Mouse (Mus musculus) cerebellum, adult 18-20 months (tissue): ENCODE measurements at regions not wholly inside any gene's neighbourhood (a gene's known extent, or its start where the extent isn't known, plus 50 kb on each side); places are given as distances from the start of the nearest gene placed in this dataset.
"Not testable (repeated sequence)": the region's sequence is repeated elsewhere in the genome, so short reads cannot be mapped to it uniquely, and the experiment has no call there.

Experiments used
- DNase-seq, 2 experiments: peaks; one replicate each; pipeline ENCODE4 v3.0.0; 2021

DNA sequence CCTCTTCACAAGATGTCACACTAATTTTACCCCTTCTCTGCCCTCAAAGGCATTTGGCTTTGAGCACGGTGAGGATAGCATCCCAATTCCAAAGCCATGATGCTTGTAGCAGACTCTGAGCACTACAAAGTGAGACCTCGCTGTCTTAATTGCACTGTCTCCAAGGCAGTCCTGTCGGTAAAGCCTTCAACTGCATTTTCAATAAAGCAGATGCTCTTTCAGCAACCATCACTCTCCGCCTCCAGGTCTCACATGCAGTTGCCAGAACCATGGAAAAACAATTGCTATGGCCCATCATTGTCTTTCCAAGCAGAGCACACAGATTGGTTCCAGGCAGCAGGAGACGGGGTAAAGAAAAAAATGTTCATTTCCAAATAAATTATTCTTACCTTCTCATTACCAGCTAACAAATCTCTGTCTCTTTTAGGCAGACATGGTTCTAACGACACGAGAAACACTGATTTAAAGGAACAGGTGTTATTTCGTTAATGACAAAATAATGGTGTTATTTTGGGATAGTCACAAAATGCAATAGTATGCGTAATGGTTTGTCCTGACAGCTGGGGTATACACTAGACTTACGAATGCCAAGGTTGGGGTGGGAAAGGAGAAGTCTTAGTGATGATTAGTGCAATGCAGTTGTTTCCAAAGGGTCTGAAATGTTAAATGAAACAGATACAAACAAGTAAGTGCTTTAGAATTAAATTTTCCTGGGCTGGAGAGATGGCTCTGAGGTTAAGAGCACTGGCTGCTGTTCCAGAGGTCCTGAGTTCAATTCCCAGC, 175.2 kb downstream of the Enc1 start:
- no peak for DNase-seq

- DNase-seq: no peak
Measured at GRCm38 (mm10) chr13:97415381-97415780, 174.5 kb downstream of the Enc1 start.

- DNase-seq: no peak
Measured at GRCm38 (mm10) chr13:97412151-97412550, 171.2 kb downstream of the Enc1 start.

GRCm38 (mm10) chr13:97410550-97411201, 169.8 kb downstream of the Enc1 start:
- no peak for DNase-seq

DNA sequence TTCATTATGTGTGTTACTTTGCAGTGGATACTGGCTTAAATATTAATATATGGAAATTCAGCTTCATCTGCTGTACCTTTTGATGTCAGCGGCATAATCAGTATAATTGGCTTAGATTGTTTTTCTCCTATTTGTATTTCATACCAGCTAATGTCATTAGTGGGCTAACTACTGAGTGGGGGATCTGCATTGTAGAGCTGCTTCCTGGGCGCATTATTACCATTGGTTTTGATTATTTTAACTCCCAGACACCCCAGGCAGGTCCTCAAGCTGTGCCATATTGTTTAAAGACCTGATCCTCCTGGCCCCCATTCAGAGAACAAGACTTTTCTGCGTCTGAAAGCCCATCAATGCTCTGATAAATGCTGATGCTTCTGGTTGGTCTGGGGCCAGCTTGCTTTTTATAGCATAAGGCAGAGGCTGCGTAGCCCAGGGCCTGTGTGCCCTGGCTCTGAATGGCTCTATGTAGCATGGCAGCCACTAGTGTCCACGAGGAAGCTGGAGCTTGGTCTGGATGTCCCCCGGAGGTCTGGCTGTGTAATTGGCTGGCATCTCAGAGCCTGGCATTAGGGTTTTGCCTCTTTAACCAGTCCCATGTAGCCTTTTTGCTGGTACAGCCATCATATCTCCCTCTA, 169.1 kb downstream of the Enc1 start:
- DNase-seq: no peak

- DNase-seq: no peak
Measured at GRCm38 (mm10) chr13:97409291-97409780, 168.4 kb downstream of the Enc1 start.

DNA sequence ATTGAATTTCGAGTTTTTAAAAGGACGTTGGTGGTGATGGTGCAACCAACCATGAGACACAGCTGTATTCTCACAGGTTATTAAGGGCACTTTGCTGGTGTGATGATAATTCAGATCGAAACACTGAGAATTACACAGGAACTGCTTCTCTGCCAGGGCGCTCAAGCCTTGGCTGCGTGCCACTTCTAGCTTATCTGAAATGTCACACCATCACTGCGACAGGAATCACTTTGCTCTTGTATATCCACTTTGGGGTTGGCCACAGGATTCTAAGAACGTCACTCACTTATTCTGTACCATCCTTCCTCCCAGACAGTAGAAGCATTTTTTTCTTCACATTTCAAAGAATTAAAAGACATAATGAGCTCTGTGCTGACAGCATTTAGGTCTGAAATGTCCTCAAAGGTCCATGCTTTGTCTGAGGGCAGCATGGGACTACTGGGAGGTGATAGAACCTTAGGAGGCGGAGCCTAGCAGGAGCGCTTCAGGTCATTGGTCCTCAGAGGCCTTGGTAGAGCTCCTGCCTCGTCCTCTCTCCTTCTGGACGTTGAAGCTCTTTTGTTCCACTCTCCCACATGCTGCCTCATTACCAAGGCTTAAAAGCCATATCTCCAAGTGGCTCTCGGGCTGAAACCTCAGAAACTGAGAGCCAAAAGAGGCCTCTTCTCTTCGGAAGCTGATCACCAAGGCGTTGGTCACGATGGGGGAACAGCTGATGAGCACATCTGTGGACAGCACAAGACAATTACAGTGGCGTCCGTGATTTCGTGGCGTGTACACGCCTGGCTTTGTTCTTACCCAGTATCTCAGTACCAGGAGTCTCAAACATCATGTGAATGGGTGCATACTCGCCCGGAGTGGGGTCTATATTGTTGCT, 167.7 kb downstream of the Enc1 start:
- peak in 1 of 2 experiments; percentile 6 for DNase-seq

DNA sequence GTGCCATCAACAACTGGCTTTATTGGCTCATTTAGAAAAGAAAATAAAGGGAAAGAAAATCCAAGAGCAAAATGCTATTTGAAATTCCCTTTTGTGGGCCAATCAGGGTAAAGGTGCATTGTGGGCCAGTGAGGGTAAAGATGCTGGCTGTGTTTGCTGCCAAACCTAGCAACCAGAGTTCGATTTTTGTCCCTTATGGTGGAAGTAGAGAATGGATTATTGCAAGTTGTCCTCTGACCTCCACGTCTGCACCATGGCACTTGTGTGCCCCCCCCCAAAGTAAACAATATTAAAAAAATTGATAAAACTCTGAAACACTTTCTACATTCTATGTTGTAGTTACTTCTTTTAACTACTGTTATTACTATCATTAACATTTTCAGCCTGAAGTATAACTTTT, 166.9 kb downstream of the Enc1 start:
- DNase-seq: no peak

- DNase-seq: no peak
Measured at GRCm38 (mm10) chr13:97406678-97407077, 165.8 kb downstream of the Enc1 start.

DNA sequence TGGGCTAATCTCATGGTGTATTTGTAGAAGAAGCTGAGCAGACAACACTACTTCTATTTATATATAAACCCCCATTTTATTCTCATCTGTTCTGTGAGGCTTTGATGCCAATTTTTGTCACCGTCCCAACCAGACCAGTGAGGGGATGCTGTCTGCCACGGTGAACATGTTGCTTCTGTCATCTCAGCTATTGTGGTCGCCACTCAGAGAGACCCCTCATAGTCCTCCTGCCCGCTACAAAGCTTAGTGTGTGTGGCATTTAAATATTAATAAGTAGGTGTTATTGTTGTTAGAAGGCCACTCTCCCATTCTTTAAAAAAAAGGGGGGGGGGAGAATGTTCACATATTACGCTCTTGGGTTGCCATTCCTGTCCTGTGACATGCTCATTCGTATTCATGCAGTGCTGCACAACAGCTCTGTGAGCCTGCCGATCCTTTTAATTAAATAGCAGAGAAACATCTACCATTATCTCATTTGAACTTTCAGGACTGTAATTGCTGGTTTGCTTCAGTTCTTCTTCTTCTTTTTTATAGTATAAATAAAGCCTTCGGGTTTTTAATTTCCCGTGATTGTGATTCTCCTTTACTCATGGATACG, 161.4 kb downstream of the Enc1 start:
- DNase-seq: no peak

GRCm38 (mm10) chr13:97401620-97402019, 160.7 kb downstream of the Enc1 start:
- no peak for DNase-seq

GRCm38 (mm10) chr13:97398041-97398440, 157.1 kb downstream of the Enc1 start:
- DNase-seq: no peak

- no peak for DNase-seq
Measured at GRCm38 (mm10) chr13:97396899-97397640, 156.2 kb downstream of the Enc1 start.

GRCm38 (mm10) chr13:97396286-97396685, 155.4 kb downstream of the Enc1 start:
- not testable (repeated sequence) for DNase-seq

GRCm38 (mm10) chr13:97394756-97395454, 154.0 kb downstream of the Enc1 start:
- DNase-seq: no peak

DNA sequence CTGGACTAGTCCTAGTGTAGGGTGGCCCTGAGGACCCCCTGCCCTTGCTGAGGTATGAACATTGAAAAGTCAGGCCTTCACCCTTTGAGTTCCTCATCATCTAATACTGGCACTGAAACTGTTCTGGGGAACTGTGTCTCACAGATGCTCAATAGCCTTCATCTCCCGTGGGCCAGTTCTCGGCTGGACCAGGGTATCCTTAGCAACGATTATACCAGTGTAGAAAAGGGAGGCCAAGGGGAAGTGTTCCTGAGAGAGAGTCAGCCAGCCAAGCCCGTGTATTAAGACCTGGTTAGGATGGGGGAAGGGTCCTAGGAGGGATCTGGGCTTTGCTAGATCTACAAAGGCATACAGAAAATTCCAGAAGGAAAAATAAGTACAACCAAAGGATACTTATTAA, 153.2 kb downstream of the Enc1 start:
- DNase-seq: no peak

DNA sequence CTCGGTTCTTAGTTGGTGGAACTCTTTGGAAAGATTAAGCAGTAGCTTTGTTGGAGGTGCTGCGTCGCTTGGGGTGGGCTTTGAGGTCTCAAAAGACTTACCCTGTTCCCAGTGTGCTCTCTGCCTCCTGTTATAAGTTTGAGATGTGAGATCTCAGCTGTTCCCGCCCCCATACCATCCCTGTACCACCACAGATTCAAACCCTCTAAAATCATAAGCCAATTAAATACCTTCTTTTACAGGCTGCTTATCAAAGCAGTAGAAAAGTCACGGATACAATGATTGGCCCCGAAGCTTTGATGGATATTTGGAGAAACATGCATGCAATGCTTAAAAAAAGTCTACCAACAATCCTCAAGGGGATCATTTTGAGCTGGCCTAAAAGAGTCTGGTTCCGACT, 152.6 kb downstream of the Enc1 start:
- no peak for DNase-seq

DNA sequence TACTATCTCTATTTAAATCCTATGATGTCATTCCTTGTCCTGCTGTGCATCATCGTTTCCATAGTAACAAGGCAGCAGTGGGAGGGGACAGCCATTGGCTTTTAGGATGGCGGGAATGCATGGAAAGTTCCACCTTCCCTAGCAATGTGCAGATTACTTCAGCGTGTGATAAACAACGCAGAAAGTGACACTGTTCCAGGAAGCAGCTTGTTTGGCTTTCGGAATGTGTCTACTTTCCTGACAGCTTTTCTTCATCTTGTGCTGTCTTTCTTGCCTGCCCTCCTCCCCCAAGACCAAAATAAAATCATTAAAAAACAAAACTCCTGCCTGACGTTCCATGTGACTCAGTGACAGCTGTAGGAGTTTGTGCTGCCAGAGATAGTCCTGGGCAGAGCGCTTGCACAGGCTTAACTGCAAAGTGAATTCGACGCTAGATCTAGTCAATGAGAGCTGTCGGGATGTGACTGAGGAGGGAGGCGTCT, 149.6 kb downstream of the Enc1 start:
- no peak for DNase-seq

DNA sequence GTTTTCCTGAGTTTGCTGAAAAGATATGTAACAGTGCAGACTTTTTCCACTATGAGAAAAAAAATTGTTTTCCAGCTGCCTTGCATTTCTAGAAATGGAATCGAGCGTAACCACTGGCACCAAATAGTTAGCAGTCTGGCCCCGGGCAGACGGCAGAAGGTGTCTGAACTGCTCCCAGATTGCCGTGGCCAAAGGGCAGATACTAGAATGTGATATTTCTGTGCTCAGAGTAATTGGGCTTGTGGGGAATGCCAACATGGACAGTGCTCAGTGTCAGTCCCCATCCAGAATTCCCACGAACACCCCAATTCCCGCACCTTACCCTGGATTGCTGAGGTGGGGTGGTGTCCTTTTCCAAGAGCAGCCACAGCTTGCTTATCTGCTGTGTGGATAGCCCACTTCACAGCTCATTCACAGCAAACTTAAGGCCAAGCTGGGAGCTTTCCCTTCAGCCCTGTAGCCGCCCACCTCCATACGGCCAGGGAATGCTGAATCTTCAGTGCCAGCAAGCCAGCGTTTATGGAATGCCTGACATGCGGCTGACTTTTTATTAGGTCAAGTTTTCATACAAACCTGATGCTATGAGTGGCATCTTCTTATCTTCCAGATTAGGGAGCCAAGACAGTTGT, 148.1 kb downstream of the Enc1 start:
- no peak for DNase-seq

GRCm38 (mm10) chr13:97386511-97386910, 145.6 kb downstream of the Enc1 start:
- DNase-seq: no peak
